Mouse (Mus musculus) spleen, adult 2 months (tissue): ENCODE results near the gene Klf13. TPM values are rescaled to one million over a fixed set of nuclear protein-coding genes. Genes with fewer than 3 reads are reported as not detected.

Experiments used
- DNase-seq, 2 experiments: peaks; one replicate each; pipeline versions ENCODE4 v3.0.0 to v3.0.0-alpha.2; 2012 to 2021; ENCODE audit warnings: low spot score in 2 of 2, low read depth in 1 of 2
- H3K27ac ChIP-seq: fragments of 200-500 bp; 2 replicates; pipeline ENCODE4 v1.5.1; 2012; ENCODE audit warnings: low read length, inconsistent platforms; ENCODE audit not compliant: insufficient read depth
- H3K27me3 ChIP-seq: fragments of 200-500 bp; 2 replicates; pipeline ENCODE4 v1.6.1; 2012; ENCODE audit warnings: mild to moderate bottlenecking, moderate library complexity, low read length, inconsistent platforms; ENCODE audit not compliant: control insufficient read depth, insufficient read depth
- H3K36me3 ChIP-seq: fragments of 200-500 bp; 2 replicates; pipeline ENCODE4 v1.6.1; 2012; ENCODE audit warnings: mild to moderate bottlenecking, low read length, inconsistent platforms; ENCODE audit not compliant: control insufficient read depth, insufficient read depth
- H3K4me1 ChIP-seq: fragments of 200-500 bp; 2 replicates; pipeline ENCODE4 v1.6.1; 2011; ENCODE audit warnings: inconsistent platforms; ENCODE audit not compliant: control insufficient read depth, insufficient read depth, insufficient read length
- H3K4me3 ChIP-seq: fragments of 200-500 bp; 2 replicates; pipeline ENCODE4 v1.5.1; 2011; ENCODE audit warnings: mild to moderate bottlenecking, inconsistent platforms; ENCODE audit not compliant: insufficient read depth, insufficient read length; ENCODE audit errors: extremely low read depth
- CTCF ChIP-seq: fragments of 200-500 bp; IDR thresholded peaks from 2 replicates; pipeline ENCODE4 v1.5.1; 2011; ENCODE audit warnings: mild to moderate bottlenecking, inconsistent platforms; ENCODE audit not compliant: insufficient read depth, insufficient read length, insufficient replicate concordance; ENCODE audit errors: extremely low read depth
- POLR2A ChIP-seq: fragments of 200-500 bp; IDR thresholded peaks from 2 replicates; pipeline ENCODE4 v1.6.1; 2011; ENCODE audit warnings: low read depth, low read length, inconsistent platforms
- WGBS: fragments of 180-500 bp; shearing (Covaris S2); methylation state at CpG from one replicate; pipeline ENCODE4 v1.1.7; 2018; 5-methylcytosine and 5-hydroxymethylcytosine counted together
- polyA plus RNA-seq: library from polyadenylated mRNA; depleted of rRNA; stranded (reverse); fragments of >200 nt; gene quantifications from 2 replicates; pipeline ENCODE4 v1.2.3, GENCODE M21; 2012

Klf13 gene
- polyA plus RNA-seq, 1 experiment = 72.0 TPM

DNA sequence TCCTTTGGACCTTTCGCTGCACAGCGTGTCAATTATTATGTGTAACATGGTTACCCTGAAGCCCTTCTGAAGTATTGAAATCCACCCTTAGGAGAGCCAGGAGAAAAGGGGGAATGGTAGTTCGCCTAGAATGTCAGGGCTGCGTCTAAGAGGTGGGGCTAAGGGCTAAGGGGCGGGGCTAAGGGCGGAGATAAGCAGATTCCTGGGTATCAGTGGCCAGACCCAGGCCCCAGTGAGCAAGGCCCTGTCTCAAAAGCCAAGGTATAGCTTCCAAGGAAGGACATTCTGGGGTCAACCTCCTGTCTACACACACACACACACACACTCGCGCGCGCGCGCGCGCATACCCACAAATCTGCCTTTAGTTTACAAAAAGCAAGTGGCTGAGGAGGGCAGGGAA is 61.1 kb downstream of the Klf13 start:
- Histone ChIP-seq H3K4me1 (no peaks in the 10 kb centered on the region), H3K4me3 (no peak overlapping the region), H3K27me3 (no peaks in the 10 kb centered on the region), H3K36me3 (no peaks in the 10 kb centered on the region), H3K27ac (no peak overlapping the region)
- 77% methylated on average over 14 of the region's 14 CpGs for WGBS
- DNase-seq = no peak
- TF ChIP-seq CTCF = no peak
- no peak for TF ChIP-seq POLR2A

DNA sequence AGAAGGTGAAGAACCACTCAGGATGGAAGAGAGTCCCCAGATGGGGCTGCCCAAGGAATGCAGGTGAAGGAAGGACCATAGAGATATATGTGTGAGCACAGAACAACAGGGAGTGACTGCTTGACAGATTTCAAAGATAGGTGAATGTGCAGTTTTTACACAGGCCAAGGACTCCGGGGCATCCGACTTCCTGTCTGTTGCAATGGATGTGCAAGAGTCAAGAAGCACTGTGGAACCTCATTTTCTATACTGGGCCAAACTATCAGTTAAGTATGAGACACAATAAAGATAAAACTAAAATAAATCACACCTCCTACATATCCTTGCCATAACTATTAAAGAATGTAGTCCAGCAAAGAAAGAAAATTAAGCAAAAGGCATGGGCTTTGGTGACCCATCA is 62.1 kb downstream of the Klf13 start:
- no peaks in the 10 kb centered on the region for H3K27me3 ChIP-seq
- no peaks in the 10 kb centered on the region for H3K4me1 ChIP-seq
- no peak overlapping the region for H3K4me3 ChIP-seq
- no peak for TF ChIP-seq POLR2A
- TF ChIP-seq CTCF = no peak
- 72% methylated on average over 2 of the region's 2 CpGs for WGBS
- no peak overlapping the region for H3K27ac ChIP-seq
- no peaks in the 10 kb centered on the region for H3K36me3 ChIP-seq
- DNase-seq = no peak

DNA sequence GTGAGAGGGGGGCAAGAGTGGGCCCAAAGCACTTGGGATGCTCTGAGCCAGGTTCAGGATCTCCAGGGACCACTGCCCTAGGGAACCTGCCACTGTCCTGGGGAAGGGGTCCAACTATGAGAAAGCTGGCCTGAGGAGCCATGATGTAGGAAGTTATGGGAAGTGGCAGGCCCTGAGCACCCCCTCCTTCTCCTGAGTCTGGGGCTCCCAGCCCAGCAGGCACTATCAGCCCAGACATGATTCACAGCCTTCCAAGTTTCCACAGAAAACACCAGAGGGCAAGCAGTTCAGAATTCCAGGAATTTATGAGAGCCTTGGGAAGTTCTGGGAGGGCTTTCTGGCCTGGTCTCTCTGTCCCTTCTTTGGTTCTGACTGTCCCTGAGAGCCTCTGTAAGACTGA is 63.0 kb downstream of the Klf13 start:
- no peak for TF ChIP-seq CTCF
- TF ChIP-seq POLR2A = no peak
- no peaks in the 10 kb centered on the region for H3K36me3 ChIP-seq
- H3K27me3 ChIP-seq = no peaks in the 10 kb centered on the region
- H3K27ac ChIP-seq = no peak overlapping the region
- no peak for DNase-seq
- no peak overlapping the region for H3K4me3 ChIP-seq
- no peaks in the 10 kb centered on the region for H3K4me1 ChIP-seq

DNA sequence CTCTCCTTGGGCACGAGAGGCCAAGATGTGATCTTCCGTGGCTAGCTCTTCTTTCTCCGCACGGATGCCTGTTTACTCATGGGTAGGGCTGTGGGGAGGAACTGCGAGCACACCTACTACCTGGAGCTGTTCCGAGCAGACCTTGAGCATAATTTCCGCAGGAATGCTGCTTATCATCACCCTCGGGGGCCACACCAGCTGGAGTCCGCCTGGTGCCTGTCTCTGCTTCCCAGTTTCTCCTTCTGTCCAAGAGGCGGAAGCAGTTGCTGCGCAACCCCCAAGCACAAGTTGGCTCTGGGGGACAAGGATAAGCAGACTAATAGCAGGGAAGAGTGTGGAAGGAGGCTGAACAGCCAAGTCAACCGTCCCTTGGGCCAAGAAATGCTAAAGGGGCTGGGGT is 64.8 kb downstream of the Klf13 start:
- Histone ChIP-seq H3K4me3 (no peak overlapping the region), H3K4me1 (no peaks in the 10 kb centered on the region), H3K27ac (no peak overlapping the region), H3K27me3 (no peaks in the 10 kb centered on the region), H3K36me3 (no peaks in the 10 kb centered on the region)
- 90% methylated on average over 12 of the region's 12 CpGs for WGBS
- no peak for DNase-seq
- no peak for TF ChIP-seq CTCF
- TF ChIP-seq POLR2A = no peak

DNA sequence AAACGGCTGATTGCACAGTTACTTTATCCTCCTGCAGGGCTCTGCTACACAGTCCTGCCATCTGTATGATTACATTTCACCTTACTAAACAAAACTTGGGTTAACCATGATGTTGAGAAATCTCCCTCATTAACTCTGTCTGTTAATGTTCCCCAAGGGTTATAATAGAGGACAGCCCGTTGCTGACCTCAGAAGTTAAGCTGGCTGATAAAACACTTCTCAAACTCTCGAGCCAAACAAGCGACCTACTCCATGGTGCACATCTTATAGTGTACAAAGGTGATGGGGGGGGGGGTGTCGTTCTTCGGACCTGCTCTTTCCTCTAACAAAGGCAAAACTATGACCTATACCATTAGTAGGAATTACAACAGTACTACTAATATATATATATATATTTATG is 67.0 kb downstream of the Klf13 start:
- Histone ChIP-seq H3K27ac (no peak overlapping the region), H3K27me3 (no peaks in the 10 kb centered on the region), H3K4me1 (no peaks in the 10 kb centered on the region), H3K36me3 (no peaks in the 10 kb centered on the region), H3K4me3 (no peak overlapping the region)
- no peak for DNase-seq
- TF ChIP-seq CTCF = no peak
- no peak for TF ChIP-seq POLR2A
- 80% methylated on average over 6 of the region's 6 CpGs for WGBS

DNA sequence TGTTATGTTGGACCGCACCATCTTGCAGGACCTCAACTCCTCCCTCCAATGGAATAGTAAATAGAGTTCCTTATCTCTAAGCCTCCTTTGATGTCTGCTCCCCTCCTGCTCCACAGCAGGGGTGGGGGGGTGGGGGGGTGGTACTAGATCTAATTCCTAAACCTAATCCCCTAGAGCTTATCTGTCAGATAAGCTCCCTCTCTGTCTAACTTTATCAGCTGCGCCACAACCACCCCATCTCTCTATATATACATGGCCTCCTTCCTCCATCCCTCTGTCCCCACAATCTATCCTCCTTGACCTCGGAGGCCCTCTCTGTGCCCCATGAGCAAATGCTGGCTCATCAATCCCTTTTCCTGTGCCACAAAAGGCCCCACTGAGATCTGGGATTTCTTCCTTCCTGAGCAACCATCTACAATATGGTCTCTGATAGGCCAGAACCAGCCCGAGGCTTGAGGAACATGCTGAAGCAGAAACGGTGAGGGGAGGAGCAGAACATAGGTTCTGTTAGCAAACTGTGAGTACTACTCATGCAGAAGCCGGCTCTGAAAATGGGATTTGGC is 70.3 kb downstream of the Klf13 start:
- 84% methylated on average over 6 of the region's 6 CpGs for WGBS
- Histone ChIP-seq H3K27ac (no peak overlapping the region), H3K4me1 (no peaks in the 10 kb centered on the region), H3K4me3 (no peak overlapping the region), H3K27me3 (no peaks in the 10 kb centered on the region), H3K36me3 (no peaks in the 10 kb centered on the region)
- TF ChIP-seq POLR2A (no peak), CTCF (no peak)
- DNase-seq = no peak

DNA sequence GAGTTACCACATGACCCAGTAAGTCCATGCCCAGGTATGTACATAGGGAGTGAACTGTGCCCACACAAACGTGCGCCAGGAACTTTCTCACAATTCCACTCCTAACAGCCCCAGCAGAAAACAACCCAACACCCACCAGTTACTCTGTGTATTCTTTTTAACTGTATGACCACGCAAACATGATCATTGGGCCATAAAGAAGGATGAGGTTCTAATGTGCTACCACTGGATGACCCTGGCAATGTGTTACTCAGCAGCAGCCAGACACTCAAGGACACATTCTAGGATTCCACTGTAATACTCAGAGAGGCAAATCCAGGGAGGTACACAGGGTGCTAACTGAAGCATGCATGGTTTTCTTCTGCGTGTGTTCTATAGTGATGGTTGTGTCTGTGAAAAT is 72.8 kb downstream of the Klf13 start:
- Histone ChIP-seq H3K27ac (no peak overlapping the region), H3K4me1 (no peaks in the 10 kb centered on the region), H3K27me3 (no peaks in the 10 kb centered on the region), H3K36me3 (no peaks in the 10 kb centered on the region), H3K4me3 (no peak overlapping the region)
- TF ChIP-seq POLR2A (no peak), CTCF (no peak)
- no peak for DNase-seq
- WGBS = 94% methylated on average over 4 of the region's 4 CpGs
